In the genomic region with DNA sequence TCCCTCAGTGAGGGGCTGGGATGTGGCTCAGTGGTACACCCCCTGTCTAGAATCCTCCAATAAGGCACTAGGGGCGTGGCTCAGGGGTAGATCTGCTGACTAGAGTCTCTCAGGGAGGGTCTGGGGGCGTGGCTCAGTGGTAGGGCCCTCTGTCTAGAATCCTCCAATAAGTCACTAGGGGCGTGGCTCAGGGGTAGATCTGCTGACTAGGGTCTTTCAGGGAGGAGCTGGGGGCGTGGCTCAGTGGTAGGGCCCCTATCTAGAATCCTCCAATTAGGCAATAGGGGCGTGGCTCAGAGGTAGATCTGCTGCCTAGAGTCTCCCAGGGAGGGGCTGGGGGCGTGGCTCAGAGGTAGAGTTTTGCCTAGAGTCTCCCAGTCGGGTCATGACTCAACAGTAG, we compare ENCODE assay signal across 10 mouse cellular contexts. TPM values are rescaled to one million over a fixed set of nuclear protein-coding genes. Genes with fewer than 3 reads are reported as not detected.
DNase-seq lines count a peak whose midpoint lies in the region; ATAC-seq and TF ChIP-seq lines count a peak whose summit lies in the region.
"Had no signal": no experiment of that assay in that cellular context is flagged by ENCODE, and none has a peak within 500 bp of the region (broad histone marks: within the 10 kb centered on the region; RNA-seq: fewer than 3 reads in every experiment).

No protein-coding gene starts in this region.

- H3K4me1 ChIP-seq in lung, embryonic 14.5 days (ENCODE audit: insufficient read depth): no peaks in the 10 kb centered on the region
- peaks cover 42% of the 10 kb centered on the region for H3K4me1 ChIP-seq in hindbrain, embryonic 12.5 days
- peaks cover 59% of the 10 kb centered on the region for H3K4me1 ChIP-seq in midbrain, embryonic 13.5 days (replicated peaks)

- no peak overlapping the region for H3K9ac ChIP-seq in lung, embryonic 14.5 days
- no peak overlapping the region for H3K9ac ChIP-seq in hindbrain, embryonic 12.5 days
- no peak overlapping the region for H3K9ac ChIP-seq in midbrain, embryonic 13.5 days (replicated peaks)
- H3K9ac ChIP-seq: embryonic facial prominence, embryonic 12.5 days had no signal

- intact Hi-C loops in heart, postnatal 10 days (cut with DNase I): no loop called here

- WGBS in lung, embryonic 14.5 days: 2% methylated on average over 7 of the region's 7 CpGs
- WGBS in hindbrain, embryonic 12.5 days: 3% methylated on average over 7 of the region's 7 CpGs
- WGBS in midbrain, embryonic 13.5 days: 11% methylated on average over 7 of the region's 7 CpGs

- H3K36me3 ChIP-seq in lung, embryonic 14.5 days (ENCODE audit: insufficient read depth): no peaks in the 10 kb centered on the region
- no peaks in the 10 kb centered on the region for H3K36me3 ChIP-seq in hindbrain, embryonic 12.5 days
- H3K36me3 ChIP-seq in midbrain, embryonic 13.5 days: peaks cover 23% of the 10 kb centered on the region
- H3K36me3 ChIP-seq: embryonic facial prominence, embryonic 12.5 days had no signal

- no peaks in the 10 kb centered on the region for H3K9me3 ChIP-seq in lung, embryonic 14.5 days (ENCODE audit: low read depth, low read length)
- no peaks in the 10 kb centered on the region for H3K9me3 ChIP-seq in hindbrain, embryonic 12.5 days (replicated peaks)
- H3K9me3 ChIP-seq in midbrain, embryonic 13.5 days: no peaks in the 10 kb centered on the region
- H3K9me3 ChIP-seq: embryonic facial prominence, embryonic 12.5 days had no signal

- ATAC-seq in lung, embryonic 14.5 days (ENCODE audit: insufficient read depth): peak; percentile 45; the same call in 1 of the 2 replicates
- peak; percentile 26 for ATAC-seq in hindbrain, embryonic 12.5 days (ENCODE audit: low FRiP score)
- no peak for ATAC-seq in midbrain, embryonic 13.5 days

- no peak overlapping the region for H3K27ac ChIP-seq in lung, embryonic 14.5 days (ENCODE audit: low read depth)
- no peak overlapping the region for H3K27ac ChIP-seq in hindbrain, embryonic 12.5 days
- 0 out of 2 replicates have a peak overlapping the region, but pooled peaks have one; percentile 16 for H3K27ac ChIP-seq in midbrain, embryonic 13.5 days
- H3K27ac ChIP-seq: embryonic facial prominence, embryonic 12.5 days had no signal

- peak; percentile 66 for DNase-seq in lung, embryonic 14.5 days
- no peak for DNase-seq in lung, postnatal 36 days
- DNase-seq in c-Kit-positive CD71-positive TER-119-negative erythroid progenitor cells, embryonic 14.5 days (ENCODE audit: low read depth): peak; percentile 74
- no peak for DNase-seq in ovary, postnatal 10 days (ENCODE audit: low spot score)
- DNase-seq in adrenal gland, adult 2 months: no peak
- no peak for DNase-seq in heart, postnatal 10 days

- H3K4me2 ChIP-seq in lung, embryonic 14.5 days: no peak overlapping the region
- no peak overlapping the region for H3K4me2 ChIP-seq in hindbrain, embryonic 12.5 days (replicated peaks)
- H3K4me2 ChIP-seq in midbrain, embryonic 13.5 days (replicated peaks): no peak overlapping the region; the same call in 1 of the 2 replicates
- H3K4me2 ChIP-seq: embryonic facial prominence, embryonic 12.5 days had no signal

- H3K4me3 ChIP-seq in lung, embryonic 14.5 days (ENCODE audit: low read depth, low read length): no peak overlapping the region
- H3K4me3 ChIP-seq in hindbrain, embryonic 12.5 days: no peak overlapping the region
- no peak overlapping the region for H3K4me3 ChIP-seq in midbrain, embryonic 13.5 days (replicated peaks)
- H3K4me3 ChIP-seq: embryonic facial prominence, embryonic 12.5 days had no signal

- no peak for TF ChIP-seq CTCF in lung, embryonic 14.5 days (IDR thresholded peaks at IDR 0.05; ENCODE audit: low read depth)

- peaks cover 40% of the 10 kb centered on the region for H3K27me3 ChIP-seq in lung, embryonic 14.5 days (ENCODE audit: insufficient read depth, low read length)
- H3K27me3 ChIP-seq in hindbrain, embryonic 12.5 days: no peaks in the 10 kb centered on the region; the same call in 1 of the 2 replicates
- H3K27me3 ChIP-seq in midbrain, embryonic 13.5 days: no peaks in the 10 kb centered on the region

RNA-seq across cellular contexts. Expression of gene Lrrc4b, which starts 4.6 kb away (rescaled TPM):
- polyA plus RNA-seq in lung, embryonic 14.5 days (2014; fragmentation: Nextera tagmentation; extraction: Ambion mirVana): 1.5 TPM in 2 replicates
- 12.6 and 12.7 TPM in 2 replicates for polyA plus RNA-seq in hindbrain, embryonic 12.5 days (2016; fragmentation: Nextera tagmentation; extraction: Ambion mirVana)
- polyA plus RNA-seq in midbrain, embryonic 13.5 days (2015; fragmentation: Nextera tagmentation; extraction: Ambion mirVana): 15.7 and 16.4 TPM in 2 replicates
- 1 to 10 TPM; 5.1 to 8.5 TPM for total RNA-seq in adrenal gland, adult 2 months (2021)
- 10.3 and 16.3 TPM in 2 replicates for polyA plus RNA-seq in adrenal gland, adult 2 months (2012; rRNA removed)
- total RNA-seq in heart, postnatal 10 days (2021): 10 to 100 TPM; 28.3 to 39.0 TPM
- total RNA-seq: neutrophil, adult 5-6 weeks had no signal

RNA-seq across cellular contexts. Expression of gene Aspdh, which starts 31.8 kb away (rescaled TPM):
- polyA plus RNA-seq in lung, embryonic 14.5 days (2014; fragmentation: Nextera tagmentation; extraction: Ambion mirVana): 0.28 TPM in 1 of 2 replicates, not detected in the other
- polyA plus RNA-seq in hindbrain, embryonic 12.5 days (2016; fragmentation: Nextera tagmentation; extraction: Ambion mirVana): 1.3 and 3.9 TPM in 2 replicates
- 8.6 and 10.8 TPM in 2 replicates for polyA plus RNA-seq in midbrain, embryonic 13.5 days (2015; fragmentation: Nextera tagmentation; extraction: Ambion mirVana)
- under 1 TPM in 1 of 2 experiments, not detected in 1; 0.75 TPM for total RNA-seq in adrenal gland, adult 2 months (2021)
- polyA plus RNA-seq in adrenal gland, adult 2 months (2012; rRNA removed): 0.91 and 2.4 TPM in 2 replicates
- total RNA-seq in heart, postnatal 10 days (2021): under 1 TPM; 0.79 to 0.93 TPM
- total RNA-seq: neutrophil, adult 5-6 weeks had no signal

RNA-seq across cellular contexts. Expression of gene Josd2, which starts 34.4 kb away (rescaled TPM):
- 82.7 and 87.6 TPM in 2 replicates for polyA plus RNA-seq in lung, embryonic 14.5 days (2014; fragmentation: Nextera tagmentation; extraction: Ambion mirVana)
- 60.5 and 65.1 TPM in 2 replicates for polyA plus RNA-seq in hindbrain, embryonic 12.5 days (2016; fragmentation: Nextera tagmentation; extraction: Ambion mirVana)
- 41.6 and 44.8 TPM in 2 replicates for polyA plus RNA-seq in midbrain, embryonic 13.5 days (2015; fragmentation: Nextera tagmentation; extraction: Ambion mirVana)
- total RNA-seq in adrenal gland, adult 2 months (2021): 10 to 100 TPM; 51.2 to 61.7 TPM
- polyA plus RNA-seq in adrenal gland, adult 2 months (2012; rRNA removed): 171 and 179 TPM in 2 replicates
- total RNA-seq in heart, postnatal 10 days (2021): 10 to 100 TPM; 70.3 to 79.0 TPM

RNA-seq across cellular contexts. Expression of gene 1700008O03Rik, which starts 47.8 kb away (rescaled TPM):
- polyA plus RNA-seq in lung, embryonic 14.5 days (2014; fragmentation: Nextera tagmentation; extraction: Ambion mirVana): 0.71 and 1.2 TPM in 2 replicates
- 1.1 and 1.9 TPM in 2 replicates for polyA plus RNA-seq in hindbrain, embryonic 12.5 days (2016; fragmentation: Nextera tagmentation; extraction: Ambion mirVana)
- polyA plus RNA-seq in midbrain, embryonic 13.5 days (2015; fragmentation: Nextera tagmentation; extraction: Ambion mirVana): 0.70 and 1.4 TPM in 2 replicates
- total RNA-seq in adrenal gland, adult 2 months (2021): 1 to 10 TPM in 1 of 2 experiments, under 1 TPM in 1; 0.66 to 1.2 TPM
- polyA plus RNA-seq in adrenal gland, adult 2 months (2012; rRNA removed): 1.6 and 2.3 TPM in 2 replicates
- total RNA-seq in heart, postnatal 10 days (2021): under 1 TPM in 1 of 2 experiments, not detected in 1; 0.40 TPM
- total RNA-seq: neutrophil, adult 5-6 weeks had no signal

RNA-seq across cellular contexts. Expression of gene Syt3, which starts 49.5 kb away (rescaled TPM):
- 2.0 and 2.9 TPM in 2 replicates for polyA plus RNA-seq in lung, embryonic 14.5 days (2014; fragmentation: Nextera tagmentation; extraction: Ambion mirVana)
- 6.8 and 7.5 TPM in 2 replicates for polyA plus RNA-seq in hindbrain, embryonic 12.5 days (2016; fragmentation: Nextera tagmentation; extraction: Ambion mirVana)
- polyA plus RNA-seq in midbrain, embryonic 13.5 days (2015; fragmentation: Nextera tagmentation; extraction: Ambion mirVana): 16.9 and 17.6 TPM in 2 replicates
- 1 to 10 TPM; 4.8 to 6.2 TPM for total RNA-seq in adrenal gland, adult 2 months (2021)
- polyA plus RNA-seq in adrenal gland, adult 2 months (2012; rRNA removed): 12.1 and 16.0 TPM in 2 replicates
- 1 to 10 TPM in 1 of 2 experiments, under 1 TPM in 1; 0.74 to 1.3 TPM for total RNA-seq in heart, postnatal 10 days (2021)
- total RNA-seq: neutrophil, adult 5-6 weeks had no signal

Comparison
In these comparisons a context has a peak if more than half of its experiments do, and no peak if none do; other contexts are left out.
1. DNase-seq: peak in lung, embryonic 14.5 days (single experiment) and c-Kit-positive CD71-positive TER-119-negative erythroid progenitor cells, embryonic 14.5 days (single experiment); none in lung, postnatal 36 days (single experiment), ovary, postnatal 10 days (single experiment), adrenal gland, adult 2 months (single experiment) and heart, postnatal 10 days (0 of 2).